In genomic region chr17:29117006-29117648, GRCm38 (mm10) we compare ENCODE assay signal across 25 mouse cellular contexts. TPM values are rescaled to one million over a fixed set of nuclear protein-coding genes. Genes with fewer than 3 reads are reported as not detected.
DNase-seq lines count a peak whose midpoint lies in the region; ATAC-seq lines count a peak whose summit lies in the region.
"Had no signal": no experiment of that assay in that cellular context is flagged by ENCODE, and none has a peak within 500 bp of the region (broad histone marks: within the 10 kb centered on the region; RNA-seq: fewer than 3 reads in every experiment).

No protein-coding gene starts in this region.

- no peaks in the 10 kb centered on the region for H3K36me3 ChIP-seq in liver, embryonic 13.5 days
- no peaks in the 10 kb centered on the region for H3K36me3 ChIP-seq in liver, embryonic 11.5 days (ENCODE audit: control insufficient read depth, insufficient read depth, low read length)
- H3K36me3 ChIP-seq: embryonic facial prominence, embryonic 12.5 days; embryonic facial prominence, embryonic 15.5 days; heart, embryonic 13.5 days; hindbrain, embryonic 10.5 days; hindbrain, embryonic 13.5 days had no signal

- H3K9me3 ChIP-seq in liver, embryonic 13.5 days (replicated peaks): no peaks in the 10 kb centered on the region
- H3K9me3 ChIP-seq in liver, embryonic 11.5 days (ENCODE audit: control insufficient read depth, low read length): no peaks in the 10 kb centered on the region
- H3K9me3 ChIP-seq: embryonic facial prominence, embryonic 12.5 days; embryonic facial prominence, embryonic 15.5 days; heart, embryonic 13.5 days; hindbrain, embryonic 13.5 days had no signal

- peak overlapping the region; percentile 2; the same call in 1 of the 2 replicates for H3K4me2 ChIP-seq in liver, embryonic 13.5 days
- no peak overlapping the region for H3K4me2 ChIP-seq in liver, embryonic 11.5 days
- H3K4me2 ChIP-seq: embryonic facial prominence, embryonic 12.5 days; embryonic facial prominence, embryonic 15.5 days; heart, embryonic 13.5 days; hindbrain, embryonic 13.5 days had no signal

- H3K27me3 ChIP-seq in liver, embryonic 13.5 days: no peaks in the 10 kb centered on the region
- no peaks in the 10 kb centered on the region for H3K27me3 ChIP-seq in liver, embryonic 11.5 days (replicated peaks; ENCODE audit: control insufficient read depth, insufficient read depth, low read length)
- H3K27me3 ChIP-seq: embryonic facial prominence, embryonic 12.5 days; embryonic facial prominence, embryonic 15.5 days; hindbrain, embryonic 13.5 days had no signal

- peak; percentile 0 for DNase-seq in adrenal gland, adult 2 months
- no peak for DNase-seq in adrenal gland, postnatal 10 days
- DNase-seq in liver, embryonic 13.5 days: no peak
- no peak for DNase-seq in liver, embryonic 11.5 days (ENCODE audit: low spot score)
- DNase-seq in right cerebral cortex, postnatal 4 days: peak; percentile 0
- DNase-seq in right cerebral cortex, postnatal 14 days: no peak
- DNase-seq in thymus, postnatal 4 days: peak; percentile 5
- no peak for DNase-seq in thymus, postnatal 25 days
- DNase-seq: adrenal gland, postnatal 14 days; cerebellum, adult 11 months; cerebellum, adult 9-11 months; cerebellum, postnatal 25 days; forebrain, postnatal 0 days; gastrocnemius, adult 2 months; gastrocnemius, postnatal 14 days; heart, adult 18-20 months; heart, postnatal 36 days had no signal

- 45% methylated on average over 8 of the region's 8 CpGs for WGBS in liver, embryonic 13.5 days (ENCODE audit: insufficient replicate concordance)
- WGBS in liver, embryonic 11.5 days: 59% methylated on average over 8 of the region's 8 CpGs

- H3K4me3 ChIP-seq in liver, embryonic 13.5 days (replicated peaks): no peak overlapping the region
- H3K4me3 ChIP-seq in liver, embryonic 11.5 days (ENCODE audit: low read depth, low read length): no peak overlapping the region
- H3K4me3 ChIP-seq: embryonic facial prominence, embryonic 12.5 days; embryonic facial prominence, embryonic 15.5 days; gastrocnemius, adult 2 months; heart, embryonic 13.5 days; hindbrain, embryonic 10.5 days; hindbrain, embryonic 13.5 days had no signal

- ATAC-seq in liver, embryonic 13.5 days (ENCODE audit: low read depth): no peak
- no peak for ATAC-seq in liver, embryonic 11.5 days (replicated peaks; ENCODE audit: low FRiP score)
- ATAC-seq: activated CD4-positive, CD25-positive, alpha-beta regulatory T cell, adult 4 months; forebrain, embryonic 14.5 days; forebrain, postnatal 0 days; hindbrain, embryonic 16.5 days had no signal

- H3K4me1 ChIP-seq in liver, embryonic 13.5 days (replicated peaks): 0 out of 2 replicates have a peak, but pooled peaks cover 6% of the 10 kb centered on the region
- 0 out of 2 replicates have a peak, but pooled peaks cover 2% of the 10 kb centered on the region for H3K4me1 ChIP-seq in liver, embryonic 11.5 days (replicated peaks; ENCODE audit: control insufficient read depth, insufficient read depth, low read length)
- H3K4me1 ChIP-seq: embryonic facial prominence, embryonic 12.5 days; embryonic facial prominence, embryonic 15.5 days; heart, embryonic 13.5 days; hindbrain, embryonic 10.5 days; hindbrain, embryonic 13.5 days had no signal

- no peak overlapping the region for H3K9ac ChIP-seq in liver, embryonic 13.5 days
- H3K9ac ChIP-seq in liver, embryonic 11.5 days (ENCODE audit: low read depth, low read length): no peak overlapping the region
- H3K9ac ChIP-seq: embryonic facial prominence, embryonic 12.5 days; embryonic facial prominence, embryonic 15.5 days; forebrain, postnatal 0 days; heart, embryonic 13.5 days; hindbrain, embryonic 13.5 days had no signal

- no peak overlapping the region for H3K27ac ChIP-seq in liver, embryonic 13.5 days
- no peak overlapping the region for H3K27ac ChIP-seq in liver, embryonic 11.5 days (ENCODE audit: low read depth, low read length)
- H3K27ac ChIP-seq: embryonic facial prominence, embryonic 12.5 days; embryonic facial prominence, embryonic 15.5 days; gastrocnemius, adult 2 months; heart, embryonic 13.5 days; hindbrain, embryonic 10.5 days; hindbrain, embryonic 13.5 days had no signal

RNA-seq across cellular contexts. Expression of gene Rab44, which starts 3.2 kb away (rescaled TPM):
- under 1 TPM; 0.14 to 0.62 TPM for total RNA-seq in adrenal gland, adult 2 months (2021)
- 0.30 and 0.31 TPM in 2 replicates for polyA plus RNA-seq in adrenal gland, adult 2 months (2012; rRNA removed)
- total RNA-seq in adrenal gland, postnatal 10 days (2021): 1 to 10 TPM in 1 of 2 experiments, under 1 TPM in 1; 0.66 to 1.4 TPM
- polyA plus RNA-seq in liver, embryonic 13.5 days (2015; fragmentation: Nextera tagmentation; extraction: Ambion mirVana): 4.4 and 5.3 TPM in 2 replicates
- 4.4 TPM in 2 replicates for polyA plus RNA-seq in liver, embryonic 11.5 days (2014; fragmentation: Nextera tagmentation; extraction: Ambion mirVana)
- total RNA-seq: forebrain, postnatal 0 days had no signal
- polyA plus RNA-seq: activated CD4-positive, CD25-positive, alpha-beta regulatory T cell, adult 4 months; forebrain, embryonic 14.5 days; forebrain, postnatal 0 days; hindbrain, embryonic 10.5 days had no signal

RNA-seq across cellular contexts. Expression of gene Cdkn1a, which starts 26.4 kb away (rescaled TPM):
- total RNA-seq in adrenal gland, adult 2 months (2021): 100 to 1,000 TPM in 1 of 2 experiments, 10 to 100 TPM in 1; 36.4 to 108 TPM
- 32.2 and 33.7 TPM in 2 replicates for polyA plus RNA-seq in adrenal gland, adult 2 months (2012; rRNA removed)
- 100 to 1,000 TPM in 1 of 2 experiments, 10 to 100 TPM in 1; 46.6 to 201 TPM for total RNA-seq in adrenal gland, postnatal 10 days (2021)
- polyA plus RNA-seq in liver, embryonic 13.5 days (2015; fragmentation: Nextera tagmentation; extraction: Ambion mirVana): 8.6 and 10.1 TPM in 2 replicates
- polyA plus RNA-seq in liver, embryonic 11.5 days (2014; fragmentation: Nextera tagmentation; extraction: Ambion mirVana): 12.2 and 13.8 TPM in 2 replicates

Comparison
In these comparisons a context has a peak if more than half of its experiments do, and no peak if none do; other contexts are left out.
1. DNase-seq: peak in adrenal gland, adult 2 months (single experiment), right cerebral cortex, postnatal 4 days (single experiment) and thymus, postnatal 4 days (single experiment); none in adrenal gland, postnatal 10 days (single experiment), liver, embryonic 13.5 days (single experiment), liver, embryonic 11.5 days (single experiment), right cerebral cortex, postnatal 14 days (single experiment) and thymus, postnatal 25 days (single experiment).